Mouse (Mus musculus): ENCODE results near the gene Bnip1.

GRCm38 (mm10) chr17:26743294-26743693, 37.6 kb upstream of the Bnip1 start:
- TF ChIP-seq CTCF (IDR thresholded peaks at IDR 0.05; ENCODE audit: control insufficient read depth, insufficient read depth, insufficient read length) (no peak), USF1 (IDR thresholded peaks at IDR 0.05; ENCODE audit: low read depth) (no peak), MAX (IDR thresholded peaks at IDR 0.05) (no peak), MYOG (IDR thresholded peaks at IDR 0.05; ENCODE audit: control insufficient read depth, extremely low read depth, insufficient read length) (no peak)

Measured in C2C12 (cell line).